In genomic region chr13:74617163-74618019, GRCm38 (mm10) we compare ENCODE assay signal across 8 mouse cellular contexts. TPM values are rescaled to one million over a fixed set of nuclear protein-coding genes. Genes with fewer than 3 reads are reported as not detected.
A peak's percentile ranks its signal among the peaks of the same experiment; 100 is the strongest.
DNase-seq lines count a peak whose midpoint lies in the region; ATAC-seq and TF ChIP-seq lines count a peak whose summit lies in the region.
"Not testable (repeated sequence)": the region's sequence is repeated elsewhere in the genome, so short reads cannot be mapped to it uniquely, and the experiment has no call there.

No protein-coding gene starts in this region.

- H3K27ac ChIP-seq in CH12.LX (ENCODE audit: insufficient read depth, low read depth): peak overlapping the region; percentile 99
- H3K27ac ChIP-seq in forebrain, embryonic 11.5 days (ENCODE audit: low read depth, low read length): peak overlapping the region; percentile 74
- H3K27ac ChIP-seq in heart, embryonic 15.5 days: peak overlapping the region; percentile 89
- peak overlapping the region; percentile 85 for H3K27ac ChIP-seq in liver, embryonic 13.5 days
- peak overlapping the region; percentile 84 for H3K27ac ChIP-seq in stomach, embryonic 14.5 days (ENCODE audit: low read length)

- not testable (repeated sequence) for H3K4me1 ChIP-seq in CH12.LX (ENCODE audit: control insufficient read depth in 1 of 2, insufficient read depth in 2 of 2); forebrain, embryonic 11.5 days (replicated peaks; ENCODE audit: control insufficient read depth, insufficient read depth, low read length); heart, embryonic 15.5 days (replicated peaks); liver, embryonic 13.5 days (replicated peaks); stomach, embryonic 14.5 days (ENCODE audit: control insufficient read depth, insufficient read depth, low read length)

- peak; percentile 92 for DNase-seq in CH12.LX (ENCODE audit: extremely low read depth)
- DNase-seq in c-Kit-positive CD71-positive TER-119-negative erythroid progenitor cells, embryonic 14.5 days (ENCODE audit: low read depth): peak; percentile 55
- peak; percentile 81 for DNase-seq in forebrain, embryonic 11.5 days (ENCODE audit: low spot score)
- peak; percentile 80 to 91 for DNase-seq in kidney, postnatal 25 days
- peak; percentile 71 for DNase-seq in liver, embryonic 13.5 days
- peak; percentile 64 to 71 for DNase-seq in natural killer cell, adult 2 months (ENCODE audit: low spot score in 2 of 2)

- TF ChIP-seq EP300 in CH12.LX (IDR thresholded peaks at IDR 0.05; ENCODE audit: low read length): not testable (repeated sequence)

- not testable (repeated sequence) for H3K9me3 ChIP-seq in CH12.LX (replicated peaks; ENCODE audit: low read length); forebrain, embryonic 11.5 days (ENCODE audit: control insufficient read depth, low read length); heart, embryonic 15.5 days (replicated peaks); liver, embryonic 13.5 days (replicated peaks); stomach, embryonic 14.5 days (ENCODE audit: control insufficient read depth, low read depth, low read length)

- not testable (repeated sequence) for H3K27me3 ChIP-seq in CH12.LX (replicated peaks); forebrain, embryonic 11.5 days (ENCODE audit: control insufficient read depth, insufficient read depth, low read length); heart, embryonic 15.5 days; liver, embryonic 13.5 days; stomach, embryonic 14.5 days (ENCODE audit: control insufficient read depth, insufficient read depth, low read length)

- in situ Hi-C loops in CH12.LX (cut with MboI; ENCODE audit: low pct_ligation_motif_present, low pct_unique_long_range_greater_than_20kb, low sequenced_read_pairs): not testable (repeated sequence)

- not testable (repeated sequence) for TF ChIP-seq RAD21 in CH12.LX (IDR thresholded peaks at IDR 0.05; ENCODE audit: low read depth, low read length)

- TF ChIP-seq CTCF in CH12.LX (conservative IDR thresholded peaks at IDR 0.05 in 1 of 2, IDR thresholded peaks at IDR 0.05 in 1 of 2; ENCODE audit: low read depth in 2 of 2, low read length in 2 of 2): not testable (repeated sequence)

- H3K4me2 ChIP-seq in CH12.LX (ENCODE audit: insufficient read depth, low read depth, poor library complexity, severe bottlenecking): peak overlapping the region; percentile 78
- peak overlapping the region; percentile 48 for H3K4me2 ChIP-seq in forebrain, embryonic 11.5 days (ENCODE audit: low read depth, low read length, severe bottlenecking)
- H3K4me2 ChIP-seq in heart, embryonic 15.5 days: peak overlapping the region; percentile 60
- peak overlapping the region; percentile 72 for H3K4me2 ChIP-seq in liver, embryonic 13.5 days
- H3K4me2 ChIP-seq in stomach, embryonic 14.5 days (replicated peaks; ENCODE audit: low read depth, low read length): peak overlapping the region; percentile 50

- TF ChIP-seq POLR2A in CH12.LX (IDR thresholded peaks at IDR 0.05; ENCODE audit: low read depth, low read length): peak; percentile 80

- dilution Hi-C loops in CH12.LX (cut with MboI; ENCODE audit: extremely low pct_ligation_motif_present, extremely low pct_unique_long_range_greater_than_20kb, low sequenced_read_pairs): not testable (repeated sequence)

- peak overlapping the region; percentile 90 for H3K9ac ChIP-seq in CH12.LX (ENCODE audit: insufficient read depth, low read depth)
- H3K9ac ChIP-seq in forebrain, embryonic 11.5 days (ENCODE audit: low read length): peak overlapping the region; percentile 56
- peak overlapping the region; percentile 39 for H3K9ac ChIP-seq in heart, embryonic 15.5 days
- peak overlapping the region; percentile 68 for H3K9ac ChIP-seq in liver, embryonic 13.5 days
- 0 out of 2 replicates have a peak overlapping the region, but pooled peaks have one; percentile 25 for H3K9ac ChIP-seq in stomach, embryonic 14.5 days (replicated peaks; ENCODE audit: low read depth, low read length)

- not testable (repeated sequence) for H3K79me2 ChIP-seq in CH12.LX (replicated peaks; ENCODE audit: control insufficient read depth, extremely low read depth, insufficient read depth, poor library complexity, severe bottlenecking)

- peak overlapping the region; percentile 55 to 99 (median 65) for H3K4me3 ChIP-seq in CH12.LX (replicated peaks in 1 of 3; ENCODE audit: low read depth in 2 of 3, low read length in 2 of 3, poor library complexity in 1 of 3)
- H3K4me3 ChIP-seq in forebrain, embryonic 11.5 days (ENCODE audit: low read depth, low read length): peak overlapping the region; percentile 41
- H3K4me3 ChIP-seq in heart, embryonic 15.5 days: peak overlapping the region; percentile 55
- peak overlapping the region; percentile 65 for H3K4me3 ChIP-seq in liver, embryonic 13.5 days (replicated peaks)
- H3K4me3 ChIP-seq in stomach, embryonic 14.5 days (ENCODE audit: low read depth, low read length): peak overlapping the region; percentile 33

- not testable (repeated sequence) for H3K36me3 ChIP-seq in CH12.LX (replicated peaks in 1 of 2; ENCODE audit: control insufficient read depth in 1 of 2, insufficient read depth in 1 of 2, low read length in 1 of 2); forebrain, embryonic 11.5 days (ENCODE audit: control insufficient read depth, insufficient read depth, low read length); heart, embryonic 15.5 days; liver, embryonic 13.5 days; stomach, embryonic 14.5 days (ENCODE audit: control insufficient read depth, insufficient read depth, low read length)

- peak; percentile 96 for ATAC-seq in forebrain, embryonic 11.5 days (replicated peaks; ENCODE audit: low FRiP score)
- ATAC-seq in heart, embryonic 15.5 days (replicated peaks; ENCODE audit: insufficient number of reproducible peaks, insufficient read depth, low FRiP score, low read depth): peak; percentile 96
- ATAC-seq in liver, embryonic 13.5 days (ENCODE audit: low read depth): peak; percentile 96
- peak; percentile 96 for ATAC-seq in stomach, embryonic 14.5 days (ENCODE audit: insufficient number of reproducible peaks, insufficient read depth, low FRiP score, low read depth)

- 11% methylated on average over 22 of the region's 22 CpGs for WGBS in forebrain, embryonic 11.5 days
- WGBS in heart, embryonic 15.5 days: 9% methylated on average over 22 of the region's 22 CpGs
- 4% methylated on average over 22 of the region's 22 CpGs for WGBS in liver, embryonic 13.5 days (ENCODE audit: insufficient replicate concordance)
- 12% methylated on average over 22 of the region's 22 CpGs for WGBS in stomach, embryonic 14.5 days

TF ChIP-seq in CH12.LX, 34 proteins besides CTCF, POLR2A, EP300 and RAD21:
- TF ChIP-seq HCFC1 (IDR thresholded peaks at IDR 0.05; ENCODE audit: low read depth, low read length) (peak; percentile 76), MEF2A (IDR thresholded peaks at IDR 0.05; ENCODE audit: borderline replicate concordance, low read depth, low read length) (0 out of 2 replicates have a peak, but pooled peaks have one; percentile 22), POLR2AphosphoS2 (IDR thresholded peaks at IDR 0.05; ENCODE audit: low read depth, low read length) (0 out of 2 replicates have a peak, but pooled peaks have one; percentile 54), NRF1 (IDR thresholded peaks at IDR 0.05; ENCODE audit: low read depth, low read length) (0 out of 2 replicates have a peak, but pooled peaks have one; percentile 23), TCF12 (IDR thresholded peaks at IDR 0.05; ENCODE audit: low read depth, low read length) (peak; percentile 65; the same call in 1 of the 2 replicates), ELF1 (IDR thresholded peaks at IDR 0.05; ENCODE audit: low read depth, low read length) (peak; percentile 66), CHD2 (IDR thresholded peaks at IDR 0.05; ENCODE audit: low read length) (peak; percentile 73), IRF4 (IDR thresholded peaks at IDR 0.05; ENCODE audit: low read depth, low read length) (0 out of 2 replicates have a peak, but pooled peaks have one; percentile 9), MYC (IDR thresholded peaks at IDR 0.05; ENCODE audit: low read depth, low read length) (peak; percentile 68), BHLHE40 (IDR thresholded peaks at IDR 0.05; ENCODE audit: low read depth, low read length) (peak; percentile 69), ZMIZ1 (IDR thresholded peaks at IDR 0.05; ENCODE audit: low read depth, low read length) (peak; percentile 39), SIN3A (IDR thresholded peaks at IDR 0.05; ENCODE audit: low read length) (peak; percentile 65; the same call in 1 of the 2 replicates), KAT2A (IDR thresholded peaks at IDR 0.05; ENCODE audit: insufficient replicate concordance, low read length) (0 out of 2 replicates have a peak, but pooled peaks have one; percentile 51), MXI1 (IDR thresholded peaks at IDR 0.05; ENCODE audit: low read depth, low read length) (peak; percentile 80; the same call in 1 of the 2 replicates), MAX (IDR thresholded peaks at IDR 0.05; ENCODE audit: low read length) (peak; percentile 74), TBP (conservative IDR thresholded peaks at IDR 0.05; ENCODE audit: low read depth, low read length) (peak; percentile 64)

RNA-seq across cellular contexts. Expression of gene Erap1, which starts 22.0 kb away (rescaled TPM):
- total RNA-seq in CH12.LX (2012; rRNA removed) (62.3 and 65.9 TPM in 2 replicates), CH12.LX (2014; rRNA removed) (75.2 and 82.5 TPM in 2 replicates)
- 114 and 122 TPM in 2 replicates for polyA plus RNA-seq in CH12.LX (2012; ENCODE audit: insufficient read length, low read depth)
- 2.9 and 4.7 TPM in 2 replicates for polyA plus RNA-seq in forebrain, embryonic 11.5 days (2014; fragmentation: Nextera tagmentation; extraction: Ambion mirVana)
- 15.1 and 17.7 TPM in 2 replicates for polyA plus RNA-seq in heart, embryonic 15.5 days (2015; fragmentation: Nextera tagmentation; extraction: Ambion mirVana)
- polyA plus RNA-seq in liver, embryonic 13.5 days (2015; fragmentation: Nextera tagmentation; extraction: Ambion mirVana): 11.2 and 14.5 TPM in 2 replicates
- 26.6 and 27.1 TPM in 2 replicates for polyA plus RNA-seq in stomach, embryonic 14.5 days (2014; fragmentation: Nextera tagmentation; extraction: Ambion mirVana)

Comparison
In these comparisons a context has a peak if more than half of its experiments do, and no peak if none do; other contexts are left out.
1. Peak in every context shown above with its lines: DNase-seq, ATAC-seq, H3K4me3 ChIP-seq and H3K27ac ChIP-seq.
2. H3K9ac ChIP-seq: peak in every context shown above with its lines; median percentile 90 in CH12.LX; 68 in liver, embryonic 13.5 days; 56 in forebrain, embryonic 11.5 days; 39 in heart, embryonic 15.5 days; 25 in stomach, embryonic 14.5 days.